Mouse (Mus musculus): Measurements from ENCODE around the gene Daam2. TPM values are rescaled to one million over a fixed set of nuclear protein-coding genes. Genes with fewer than 3 reads are reported as not detected.

The Daam2 gene
- polyA plus RNA-seq, 1 experiment from 2014 or later: 2.1 TPM

DNA sequence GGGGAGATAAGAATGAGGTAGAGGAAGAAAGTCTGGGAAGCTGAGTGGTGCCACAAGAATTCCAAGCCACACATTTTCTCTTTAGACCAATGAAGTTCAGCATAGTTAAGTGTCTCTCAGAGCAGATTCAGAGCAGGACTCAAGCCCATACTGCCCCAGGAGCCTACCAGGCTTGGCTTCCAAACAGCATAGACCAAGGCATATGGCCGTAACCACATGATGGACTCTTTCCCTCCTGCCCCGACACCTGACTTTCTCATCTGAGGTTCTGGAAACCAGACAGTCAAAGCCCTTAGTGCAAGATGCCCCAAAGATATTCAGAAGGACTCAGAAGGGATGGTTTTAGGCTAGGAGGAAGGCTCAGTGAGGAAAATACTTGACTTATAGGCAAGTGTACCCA lies 19.6 kb downstream of the Daam2 start:
- H3K4me2 ChIP-seq (ENCODE audit: low read length): no peak overlapping the region
- no peak overlapping the region for H3K9ac ChIP-seq (ENCODE audit: low read depth, low read length)
- H3K27ac ChIP-seq (ENCODE audit: low read depth, low read length): no peak overlapping the region
- H3K27me3 ChIP-seq (replicated peaks; ENCODE audit: control insufficient read depth, insufficient read depth, low read length): no peaks in the 10 kb centered on the region
- no peak overlapping the region for H3K4me3 ChIP-seq (ENCODE audit: low read length)
- no peak for ATAC-seq
- H3K36me3 ChIP-seq (ENCODE audit: control insufficient read depth, insufficient read depth, low read length): no peaks in the 10 kb centered on the region
- no peaks in the 10 kb centered on the region for H3K9me3 ChIP-seq (ENCODE audit: control insufficient read depth, low read length)
- H3K4me1 ChIP-seq (ENCODE audit: control insufficient read depth, insufficient read depth, low read depth, low read length): no peaks in the 10 kb centered on the region
- WGBS: 88% methylated on average over 2 of the region's 2 CpGs

DNA sequence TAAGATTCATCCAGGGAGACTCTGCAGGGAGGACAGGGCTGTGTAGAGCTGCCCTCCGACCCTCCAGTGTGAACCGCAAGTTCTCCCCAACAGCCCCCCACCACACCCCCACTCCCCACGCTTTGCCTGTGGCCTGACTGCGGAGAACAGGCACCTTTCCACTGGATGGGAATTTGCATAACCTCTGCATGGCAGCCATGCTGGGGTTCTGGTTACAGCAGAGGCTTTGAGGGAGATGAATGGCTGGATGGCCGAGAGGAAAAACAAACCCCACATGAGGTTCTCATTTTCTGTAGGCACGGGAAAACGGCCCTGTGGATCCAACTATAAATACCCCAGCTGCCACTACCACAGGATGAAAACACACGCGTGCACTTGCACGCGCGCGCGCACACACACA lies 23.4 kb downstream of the Daam2 start:
- no peak for ATAC-seq
- Histone ChIP-seq H3K9ac (ENCODE audit: low read depth, low read length) (no peak overlapping the region), H3K27me3 (replicated peaks; ENCODE audit: control insufficient read depth, insufficient read depth, low read length) (no peaks in the 10 kb centered on the region), H3K4me2 (ENCODE audit: low read length) (no peak overlapping the region), H3K4me1 (ENCODE audit: control insufficient read depth, insufficient read depth, low read depth, low read length) (peaks cover 8% of the 10 kb centered on the region), H3K27ac (ENCODE audit: low read depth, low read length) (no peak overlapping the region), H3K36me3 (ENCODE audit: control insufficient read depth, insufficient read depth, low read length) (no peaks in the 10 kb centered on the region), H3K4me3 (ENCODE audit: low read length) (no peak overlapping the region), H3K9me3 (ENCODE audit: control insufficient read depth, low read length) (no peaks in the 10 kb centered on the region)
- WGBS: 65% methylated on average over 14 of the region's 14 CpGs

DNA sequence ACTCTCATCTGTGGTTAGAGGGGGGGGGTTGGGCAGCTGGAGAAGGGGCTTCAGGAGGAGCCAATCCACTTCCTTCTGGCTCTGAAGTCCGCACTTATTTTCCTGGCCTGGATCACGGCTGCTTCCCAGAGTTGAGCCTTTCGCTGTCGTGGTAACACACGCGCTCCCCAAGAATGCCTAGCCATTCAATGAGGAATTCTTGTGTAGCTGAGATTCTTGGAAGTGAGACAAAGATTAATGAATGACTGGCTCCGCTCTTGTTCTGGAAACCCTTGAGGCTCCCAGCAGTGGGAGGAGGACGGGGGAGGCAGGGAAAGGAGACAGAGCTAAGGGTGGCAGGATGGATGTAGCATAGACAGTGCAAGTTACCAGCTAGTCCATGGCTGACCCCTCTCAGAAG lies 24.9 kb downstream of the Daam2 start:
- whole genome bisulfite sequencing: 21% methylated on average over 8 of the region's 8 CpGs
- no peak overlapping the region for H3K27ac ChIP-seq (ENCODE audit: low read depth, low read length)
- no peak overlapping the region for H3K4me3 ChIP-seq (ENCODE audit: low read length)
- no peak overlapping the region for H3K9ac ChIP-seq (ENCODE audit: low read depth, low read length)
- no peaks in the 10 kb centered on the region for H3K9me3 ChIP-seq (ENCODE audit: control insufficient read depth, low read length)
- H3K36me3 ChIP-seq (ENCODE audit: control insufficient read depth, insufficient read depth, low read length): no peaks in the 10 kb centered on the region
- peaks cover 8% of the 10 kb centered on the region for H3K4me1 ChIP-seq (ENCODE audit: control insufficient read depth, insufficient read depth, low read depth, low read length)
- no peak overlapping the region for H3K4me2 ChIP-seq (ENCODE audit: low read length)
- no peaks in the 10 kb centered on the region for H3K27me3 ChIP-seq (replicated peaks; ENCODE audit: control insufficient read depth, insufficient read depth, low read length)
- ATAC-seq: peak; percentile 92

DNA sequence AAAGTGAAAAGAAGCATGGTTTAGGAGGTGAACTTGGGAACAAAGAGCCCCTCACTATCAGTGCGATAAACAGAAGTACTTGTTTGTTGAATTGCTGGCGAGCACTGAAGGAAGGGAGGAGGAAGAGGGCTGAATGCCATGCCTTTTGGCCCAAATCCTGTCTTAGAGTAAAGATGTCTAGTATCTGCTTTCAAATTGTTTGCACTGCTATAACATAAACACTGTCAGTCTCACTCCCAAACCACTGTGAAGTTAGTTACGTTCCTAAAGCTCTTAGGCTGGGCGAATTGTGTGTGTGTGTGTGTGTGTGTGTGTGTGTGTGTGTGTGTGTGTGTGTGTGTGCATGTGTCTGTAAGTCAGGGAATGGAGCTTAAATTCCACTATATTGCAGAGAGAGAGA lies 28.6 kb downstream of the Daam2 start:
- no peak overlapping the region for H3K4me2 ChIP-seq (ENCODE audit: low read length)
- no peaks in the 10 kb centered on the region for H3K27me3 ChIP-seq (replicated peaks; ENCODE audit: control insufficient read depth, insufficient read depth, low read length)
- H3K27ac ChIP-seq (ENCODE audit: low read depth, low read length): no peak overlapping the region
- peaks cover 8% of the 10 kb centered on the region for H3K4me1 ChIP-seq (ENCODE audit: control insufficient read depth, insufficient read depth, low read depth, low read length)
- ATAC-seq: no peak
- H3K9me3 ChIP-seq (ENCODE audit: control insufficient read depth, low read length): no peaks in the 10 kb centered on the region
- no peak overlapping the region for H3K9ac ChIP-seq (ENCODE audit: low read depth, low read length)
- H3K36me3 ChIP-seq (ENCODE audit: control insufficient read depth, insufficient read depth, low read length): no peaks in the 10 kb centered on the region
- WGBS: 57% methylated on average over 4 of the region's 4 CpGs
- H3K4me3 ChIP-seq (ENCODE audit: low read length): no peak overlapping the region

DNA sequence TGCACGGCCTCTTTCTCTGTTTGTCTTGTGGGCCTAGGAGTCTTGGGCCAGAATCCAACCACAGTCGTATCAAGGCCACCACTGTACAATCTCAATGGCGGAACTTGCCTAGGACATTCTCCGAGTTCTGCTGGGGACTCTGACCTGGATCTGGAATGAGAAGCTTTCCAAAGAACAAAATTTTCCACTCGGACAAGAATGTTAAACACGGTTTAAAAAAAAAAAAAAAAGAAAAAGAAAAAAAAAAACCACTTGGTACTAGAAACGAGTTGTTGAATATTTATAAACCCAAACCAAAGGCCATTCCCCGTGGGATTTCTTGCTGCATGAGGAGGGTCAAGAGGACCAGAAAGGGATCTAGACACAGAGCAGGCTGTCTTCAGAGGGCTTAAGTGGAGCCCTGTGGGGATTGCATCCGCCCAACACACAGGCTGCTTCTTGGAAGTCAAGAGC lies 29.9 kb downstream of the Daam2 start:
- Histone ChIP-seq H3K4me3 (ENCODE audit: low read length) (no peak overlapping the region), H3K27ac (ENCODE audit: low read depth, low read length) (no peak overlapping the region), H3K9me3 (ENCODE audit: control insufficient read depth, low read length) (no peaks in the 10 kb centered on the region), H3K27me3 (replicated peaks; ENCODE audit: control insufficient read depth, insufficient read depth, low read length) (no peaks in the 10 kb centered on the region), H3K4me1 (ENCODE audit: control insufficient read depth, insufficient read depth, low read depth, low read length) (peaks cover 6% of the 10 kb centered on the region), H3K4me2 (ENCODE audit: low read length) (no peak overlapping the region), H3K9ac (ENCODE audit: low read depth, low read length) (no peak overlapping the region), H3K36me3 (ENCODE audit: control insufficient read depth, insufficient read depth, low read length) (no peaks in the 10 kb centered on the region)
- ATAC-seq: no peak
- 61% methylated on average over 9 of the region's 9 CpGs for WGBS

DNA sequence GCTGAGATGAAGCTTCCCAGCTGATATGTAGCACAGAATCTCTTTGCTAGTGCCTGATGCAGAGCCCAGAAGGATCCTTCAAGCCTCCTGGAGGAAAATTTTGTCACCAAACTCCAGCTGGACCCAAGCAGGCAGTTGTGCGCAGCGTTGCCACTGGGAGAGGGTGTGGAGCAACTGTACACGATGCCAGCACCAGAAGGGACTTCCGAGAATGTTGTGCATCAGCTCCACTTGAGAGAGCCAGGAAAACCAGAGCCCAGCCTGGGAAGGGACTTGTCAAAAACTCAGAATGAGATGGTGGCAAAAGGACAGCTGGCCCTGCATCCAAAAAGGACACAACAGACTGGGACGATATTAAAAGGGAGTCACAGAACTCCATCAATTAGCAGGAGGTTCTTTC lies 32.5 kb downstream of the Daam2 start:
- no peaks in the 10 kb centered on the region for H3K9me3 ChIP-seq (ENCODE audit: control insufficient read depth, low read length)
- H3K4me2 ChIP-seq (ENCODE audit: low read length): no peak overlapping the region
- H3K4me1 ChIP-seq (ENCODE audit: control insufficient read depth, insufficient read depth, low read depth, low read length): no peaks in the 10 kb centered on the region
- no peak overlapping the region for H3K27ac ChIP-seq (ENCODE audit: low read depth, low read length)
- no peaks in the 10 kb centered on the region for H3K27me3 ChIP-seq (replicated peaks; ENCODE audit: control insufficient read depth, insufficient read depth, low read length)
- WGBS: 90% methylated on average over 5 of the region's 5 CpGs
- ATAC-seq: no peak
- H3K4me3 ChIP-seq (ENCODE audit: low read length): no peak overlapping the region
- H3K36me3 ChIP-seq (ENCODE audit: control insufficient read depth, insufficient read depth, low read length): no peaks in the 10 kb centered on the region
- no peak overlapping the region for H3K9ac ChIP-seq (ENCODE audit: low read depth, low read length)

DNA sequence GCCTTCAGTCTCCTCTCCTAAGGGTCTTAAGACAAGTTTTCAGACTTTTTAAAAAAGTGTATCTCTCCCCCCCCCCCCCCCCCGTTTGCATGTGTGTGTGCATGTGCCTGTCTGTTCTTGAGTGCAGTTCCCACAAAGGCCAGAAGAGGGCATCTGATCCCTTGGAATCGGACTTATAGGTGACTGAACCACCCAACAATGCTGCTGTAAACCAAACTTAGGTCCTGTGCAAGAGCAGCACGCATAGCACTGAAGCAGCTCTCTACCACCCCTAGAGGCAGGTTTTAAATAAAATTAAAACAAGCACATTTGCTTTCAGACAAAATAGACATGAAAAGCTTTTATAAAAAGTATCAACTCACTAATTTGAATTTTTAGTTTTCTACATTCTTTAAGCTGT lies 33.9 kb downstream of the Daam2 start:
- no peak for ATAC-seq
- Histone ChIP-seq H3K27ac (ENCODE audit: low read depth, low read length) (no peak overlapping the region), H3K9me3 (ENCODE audit: control insufficient read depth, low read length) (no peaks in the 10 kb centered on the region), H3K4me1 (ENCODE audit: control insufficient read depth, insufficient read depth, low read depth, low read length) (no peaks in the 10 kb centered on the region), H3K36me3 (ENCODE audit: control insufficient read depth, insufficient read depth, low read length) (no peaks in the 10 kb centered on the region), H3K4me2 (ENCODE audit: low read length) (no peak overlapping the region), H3K9ac (ENCODE audit: low read depth, low read length) (no peak overlapping the region), H3K4me3 (ENCODE audit: low read length) (no peak overlapping the region), H3K27me3 (replicated peaks; ENCODE audit: control insufficient read depth, insufficient read depth, low read length) (no peaks in the 10 kb centered on the region)
- WGBS: 22% methylated on average over 2 of the region's 3 CpGs

DNA sequence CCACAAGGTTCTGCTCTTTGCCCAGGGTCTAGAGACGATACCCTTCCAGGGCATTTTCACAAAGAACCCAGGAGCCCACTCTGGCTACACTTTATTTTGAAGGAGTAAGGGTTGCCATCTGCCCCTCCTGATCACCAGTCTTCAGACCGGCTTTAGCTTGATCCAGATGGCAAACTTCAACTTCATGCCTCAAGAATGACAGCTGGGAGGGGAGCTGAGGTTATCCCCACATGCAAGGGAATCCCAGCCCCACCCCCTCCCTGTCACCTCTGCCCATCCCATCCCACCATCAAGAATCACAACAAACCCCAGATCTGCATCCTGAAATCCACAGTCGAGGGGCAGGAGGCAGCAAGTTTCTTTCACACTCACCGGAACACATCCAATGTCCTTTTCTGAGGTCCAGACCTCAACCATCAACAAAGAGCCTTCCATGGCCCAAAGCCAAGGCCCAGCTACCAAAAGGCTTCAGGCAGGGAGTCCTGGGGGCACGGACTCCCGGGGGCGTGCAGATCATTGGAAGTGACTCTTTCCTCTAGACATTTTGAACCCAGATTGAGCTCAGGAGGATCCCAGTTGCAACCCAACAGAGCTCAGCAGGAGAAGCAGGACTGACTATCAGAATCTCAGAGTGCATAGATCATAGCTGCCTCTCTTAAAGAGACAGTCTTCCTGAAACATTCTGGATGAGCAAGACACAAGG lies 35.5 kb downstream of the Daam2 start:
- H3K4me1 ChIP-seq (ENCODE audit: control insufficient read depth, insufficient read depth, low read depth, low read length): no peaks in the 10 kb centered on the region
- ATAC-seq: no peak
- H3K4me3 ChIP-seq (ENCODE audit: low read length): no peak overlapping the region
- H3K36me3 ChIP-seq (ENCODE audit: control insufficient read depth, insufficient read depth, low read length): no peaks in the 10 kb centered on the region
- H3K9ac ChIP-seq (ENCODE audit: low read depth, low read length): no peak overlapping the region
- WGBS: 63% methylated on average over 7 of the region's 7 CpGs
- H3K9me3 ChIP-seq (ENCODE audit: control insufficient read depth, low read length): no peaks in the 10 kb centered on the region
- H3K4me2 ChIP-seq (ENCODE audit: low read length): no peak overlapping the region
- H3K27me3 ChIP-seq (replicated peaks; ENCODE audit: control insufficient read depth, insufficient read depth, low read length): no peaks in the 10 kb centered on the region
- H3K27ac ChIP-seq (ENCODE audit: low read depth, low read length): no peak overlapping the region

DNA sequence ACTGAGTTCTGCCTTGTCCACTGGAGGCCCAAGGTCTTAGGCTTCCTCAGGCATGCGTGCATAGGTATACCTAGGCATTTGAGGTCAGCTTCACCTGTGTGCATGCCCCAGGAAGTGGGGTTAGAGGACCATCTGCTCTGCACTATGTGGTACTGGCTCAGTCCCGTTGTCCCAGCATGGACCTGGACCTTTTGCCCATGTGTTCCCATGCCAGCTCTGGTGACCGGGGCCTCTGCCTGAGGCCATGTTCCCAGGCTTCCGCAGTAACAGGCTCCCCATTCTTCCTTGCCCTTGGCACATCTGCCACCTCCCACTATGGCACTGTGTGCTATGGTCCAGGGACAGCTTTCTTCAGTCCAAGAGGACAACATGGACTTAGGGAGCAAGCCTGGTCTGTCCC lies 36.1 kb downstream of the Daam2 start:
- Histone ChIP-seq H3K27me3 (replicated peaks; ENCODE audit: control insufficient read depth, insufficient read depth, low read length) (no peaks in the 10 kb centered on the region), H3K9me3 (ENCODE audit: control insufficient read depth, low read length) (no peaks in the 10 kb centered on the region), H3K4me2 (ENCODE audit: low read length) (no peak overlapping the region), H3K4me3 (ENCODE audit: low read length) (no peak overlapping the region), H3K27ac (ENCODE audit: low read depth, low read length) (no peak overlapping the region), H3K4me1 (ENCODE audit: control insufficient read depth, insufficient read depth, low read depth, low read length) (no peaks in the 10 kb centered on the region), H3K36me3 (ENCODE audit: control insufficient read depth, insufficient read depth, low read length) (no peaks in the 10 kb centered on the region), H3K9ac (ENCODE audit: low read depth, low read length) (no peak overlapping the region)
- WGBS: 89% methylated on average over 4 of the region's 4 CpGs
- peak; percentile 49; the same call in 1 of the 2 replicates for ATAC-seq

DNA sequence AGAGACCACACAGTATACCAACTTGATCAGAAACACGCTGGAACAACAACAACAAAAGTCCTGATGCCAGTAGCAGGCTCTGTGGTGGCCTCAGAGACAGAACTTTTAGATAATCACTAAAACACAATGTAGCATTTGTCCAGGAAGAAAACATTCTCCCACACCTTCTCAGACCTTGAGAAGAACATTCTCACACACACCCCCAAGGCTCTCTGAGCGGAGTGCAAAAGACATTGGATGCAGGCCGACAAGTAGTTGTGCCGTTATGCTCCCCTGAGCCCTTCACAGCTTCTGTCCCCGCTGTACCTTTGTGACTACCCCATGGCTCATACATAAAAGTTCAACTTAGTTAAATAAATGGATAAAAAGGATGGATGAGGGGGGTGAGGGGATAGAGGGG lies 37.6 kb downstream of the Daam2 start:
- Histone ChIP-seq H3K27me3 (replicated peaks; ENCODE audit: control insufficient read depth, insufficient read depth, low read length) (no peaks in the 10 kb centered on the region), H3K9ac (ENCODE audit: low read depth, low read length) (no peak overlapping the region), H3K36me3 (ENCODE audit: control insufficient read depth, insufficient read depth, low read length) (no peaks in the 10 kb centered on the region), H3K4me3 (ENCODE audit: low read length) (no peak overlapping the region), H3K4me1 (ENCODE audit: control insufficient read depth, insufficient read depth, low read depth, low read length) (no peaks in the 10 kb centered on the region), H3K4me2 (ENCODE audit: low read length) (no peak overlapping the region), H3K27ac (ENCODE audit: low read depth, low read length) (no peak overlapping the region), H3K9me3 (ENCODE audit: control insufficient read depth, low read length) (no peaks in the 10 kb centered on the region)
- no peak for ATAC-seq
- WGBS: 93% methylated on average over 5 of the region's 5 CpGs

All from hindbrain, embryonic 16.5 days (tissue).